Mouse (Mus musculus) heart, embryonic 13.5 days (tissue): ENCODE measurements around the gene Atxn1. TPM values are rescaled to one million over a fixed set of nuclear protein-coding genes. Genes with fewer than 3 reads are reported as not detected.

ENCODE experiments used
- ATAC-seq: fragments of 200-750 bp; cut with Nextera tagmentation; 2 replicates; pipeline ENCODE4 v1.8.0; 2017; ENCODE audit warnings: moderate TSS enrichment; ENCODE audit not compliant: insufficient number of reproducible peaks, low FRiP score, low TSS enrichment; ENCODE audit errors: extremely low read depth
- H3K27ac ChIP-seq: fragments of 300-500 bp; sonication (generic); replicated peaks from 2 replicates; pipeline ENCODE4 v1.5.1; 2015; ENCODE audit warnings: moderate library complexity, mild to moderate bottlenecking, inconsistent platforms
- H3K27me3 ChIP-seq: fragments of 300-500 bp; sonication (generic); replicated peaks from 2 replicates; pipeline ENCODE4 v1.6.1; 2015; ENCODE audit warnings: mild to moderate bottlenecking, inconsistent platforms
- H3K36me3 ChIP-seq: fragments of 300-500 bp; sonication (generic); 2 replicates; pipeline ENCODE4 v1.6.1; 2015; ENCODE audit warnings: mild to moderate bottlenecking, inconsistent platforms
- H3K4me1 ChIP-seq: fragments of 300-500 bp; sonication (generic); 2 replicates; pipeline ENCODE4 v1.6.1; 2015; ENCODE audit warnings: inconsistent platforms
- H3K4me2 ChIP-seq: fragments of 300-500 bp; sonication (generic); 2 replicates; pipeline ENCODE4 v1.6.1; 2015; ENCODE audit warnings: inconsistent platforms, mild to moderate bottlenecking, moderate library complexity
- H3K4me3 ChIP-seq: fragments of 300-500 bp; sonication (generic); 2 replicates; pipeline ENCODE4 v1.5.1; 2015; ENCODE audit warnings: moderate library complexity, mild to moderate bottlenecking, inconsistent platforms
- H3K9ac ChIP-seq: fragments of 300-500 bp; sonication (generic); 2 replicates; pipeline ENCODE4 v1.6.1; 2015; ENCODE audit warnings: inconsistent platforms, mild to moderate bottlenecking, moderate library complexity
- H3K9me3 ChIP-seq: fragments of 300-500 bp; sonication (generic); 2 replicates; pipeline ENCODE4 v1.6.1; 2016; ENCODE audit warnings: inconsistent platforms
- WGBS: fragments of 180-500 bp; shearing (Covaris S2); methylation state at CpG from one replicate; pipeline ENCODE4 v1.1.7; 2015; ENCODE audit warnings: mixed read lengths; 5-methylcytosine and 5-hydroxymethylcytosine counted together
- polyA plus RNA-seq: library from polyadenylated mRNA; unstranded; fragments of >200 nt; fragmentation: Nextera tagmentation; extraction: Ambion mirVana; gene quantifications from 2 replicates; pipeline ENCODE4 v1.2.1, GENCODE M21; 2015

Atxn1 gene
- polyA plus RNA-seq, 1 experiment from 2014 or later: 5.8 TPM

DNA sequence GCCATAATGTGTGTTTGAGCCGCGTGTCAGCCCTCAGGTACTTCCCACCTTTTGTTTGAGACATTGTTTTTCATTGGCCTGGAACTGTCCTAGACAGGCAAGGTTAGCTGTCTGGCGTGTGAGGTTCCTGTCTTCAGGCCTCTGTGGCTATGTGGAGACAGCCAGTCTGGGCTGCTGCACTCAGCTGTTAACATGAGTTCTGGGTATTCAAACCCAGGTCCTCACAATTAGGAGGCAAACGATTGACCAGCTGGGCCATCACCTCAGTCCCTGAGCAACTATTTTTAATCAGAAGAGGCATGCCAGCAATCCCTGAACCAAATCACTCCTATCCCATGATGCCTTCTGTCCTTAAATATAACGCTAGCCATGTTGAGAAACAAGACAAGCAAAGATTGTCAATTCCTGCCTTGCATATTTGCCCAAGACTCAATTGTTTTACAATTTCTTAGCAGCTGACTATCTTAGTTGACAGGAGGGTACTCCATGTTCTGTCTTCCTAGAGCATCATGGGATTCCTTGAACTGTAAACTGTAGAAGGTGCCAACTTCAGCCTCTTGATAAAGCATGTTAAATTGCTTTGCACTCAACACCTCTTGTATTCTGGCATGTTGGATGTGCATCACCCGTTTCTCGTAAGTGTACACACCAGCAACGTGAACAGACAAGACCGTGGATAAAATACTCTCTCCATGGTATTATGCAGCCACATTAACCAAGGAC, 428.9 kb downstream of the Atxn1 start:
- peaks cover 88% of the 10 kb centered on the region for H3K4me1 ChIP-seq
- ATAC-seq: no peak

DNA sequence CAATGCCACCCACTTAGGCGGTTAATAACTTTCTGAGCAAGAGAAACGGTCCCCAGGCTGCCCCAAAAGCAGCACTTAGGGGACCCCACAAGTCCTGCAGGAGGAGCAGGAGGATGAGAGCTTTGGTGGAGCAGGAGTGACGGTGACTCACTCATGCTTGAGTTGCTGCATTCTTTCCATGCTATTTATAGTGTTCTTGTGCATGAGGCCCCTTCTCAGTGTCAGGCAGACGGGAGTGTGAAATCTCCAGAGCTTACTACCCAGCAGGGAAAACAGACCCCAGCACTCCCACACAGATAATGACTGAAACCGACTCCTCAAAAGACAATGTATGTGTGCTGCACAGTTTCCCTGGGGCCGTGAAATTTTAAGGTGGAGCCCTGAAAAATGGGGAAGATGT, 434.1 kb downstream of the Atxn1 start:
- no peak overlapping the region for H3K4me3 ChIP-seq
- H3K36me3 ChIP-seq: peaks cover 39% of the 10 kb centered on the region
- H3K9me3 ChIP-seq: no peaks in the 10 kb centered on the region
- peak overlapping the region; percentile 71 for H3K9ac ChIP-seq
- WGBS: 16% methylated on average over 6 of the region's 6 CpGs
- ATAC-seq: 0 out of 2 replicates have a peak, but pooled peaks have one; percentile 64
- H3K4me2 ChIP-seq: peak overlapping the region; percentile 51
- H3K27me3 ChIP-seq: no peaks in the 10 kb centered on the region
- peak overlapping the region; percentile 98 for H3K27ac ChIP-seq
- peaks cover 93% of the 10 kb centered on the region for H3K4me1 ChIP-seq

More for the DNA sequence above, 428.9 kb downstream of the Atxn1 start:
- H3K9me3 ChIP-seq: no peaks in the 10 kb centered on the region
- no peak overlapping the region for H3K4me3 ChIP-seq
- H3K27me3 ChIP-seq: no peaks in the 10 kb centered on the region
- no peak overlapping the region for H3K4me2 ChIP-seq
- WGBS: 63% methylated on average over 9 of the region's 9 CpGs
- H3K27ac ChIP-seq: peak overlapping the region; percentile 91
- H3K9ac ChIP-seq: peak overlapping the region; percentile 53
- peaks cover 47% of the 10 kb centered on the region for H3K36me3 ChIP-seq

DNA sequence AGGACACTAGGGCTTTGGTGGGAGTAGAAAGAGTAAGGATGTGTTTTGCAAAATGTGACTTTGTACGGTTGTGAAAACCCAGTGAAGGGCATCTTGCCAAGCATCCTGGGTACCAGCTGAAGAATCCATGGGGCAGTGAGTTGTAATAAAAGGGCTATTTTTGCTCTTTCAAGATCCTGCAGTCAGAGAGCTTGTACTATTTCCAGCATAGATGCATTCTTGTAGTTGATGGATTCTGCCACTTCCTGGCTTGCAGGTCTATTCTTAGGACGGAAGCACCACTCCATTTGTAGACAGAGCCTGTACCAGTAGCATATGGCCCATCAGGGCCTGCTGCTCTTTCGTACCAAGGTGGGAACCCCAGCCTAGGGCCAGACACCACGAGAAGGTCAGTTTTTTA, 436.0 kb downstream of the Atxn1 start:
- peaks cover 48% of the 10 kb centered on the region for H3K36me3 ChIP-seq
- no peaks in the 10 kb centered on the region for H3K27me3 ChIP-seq
- H3K9ac ChIP-seq: 0 out of 2 replicates have a peak overlapping the region, but pooled peaks have one; percentile 51
- no peak overlapping the region for H3K4me3 ChIP-seq
- H3K4me2 ChIP-seq: peak overlapping the region; percentile 20; the same call in 1 of the 2 replicates
- peaks cover 89% of the 10 kb centered on the region for H3K4me1 ChIP-seq
- WGBS: 45% methylated on average over 4 of the region's 4 CpGs
- ATAC-seq: no peak
- no peaks in the 10 kb centered on the region for H3K9me3 ChIP-seq
- peak overlapping the region; percentile 98 for H3K27ac ChIP-seq

DNA sequence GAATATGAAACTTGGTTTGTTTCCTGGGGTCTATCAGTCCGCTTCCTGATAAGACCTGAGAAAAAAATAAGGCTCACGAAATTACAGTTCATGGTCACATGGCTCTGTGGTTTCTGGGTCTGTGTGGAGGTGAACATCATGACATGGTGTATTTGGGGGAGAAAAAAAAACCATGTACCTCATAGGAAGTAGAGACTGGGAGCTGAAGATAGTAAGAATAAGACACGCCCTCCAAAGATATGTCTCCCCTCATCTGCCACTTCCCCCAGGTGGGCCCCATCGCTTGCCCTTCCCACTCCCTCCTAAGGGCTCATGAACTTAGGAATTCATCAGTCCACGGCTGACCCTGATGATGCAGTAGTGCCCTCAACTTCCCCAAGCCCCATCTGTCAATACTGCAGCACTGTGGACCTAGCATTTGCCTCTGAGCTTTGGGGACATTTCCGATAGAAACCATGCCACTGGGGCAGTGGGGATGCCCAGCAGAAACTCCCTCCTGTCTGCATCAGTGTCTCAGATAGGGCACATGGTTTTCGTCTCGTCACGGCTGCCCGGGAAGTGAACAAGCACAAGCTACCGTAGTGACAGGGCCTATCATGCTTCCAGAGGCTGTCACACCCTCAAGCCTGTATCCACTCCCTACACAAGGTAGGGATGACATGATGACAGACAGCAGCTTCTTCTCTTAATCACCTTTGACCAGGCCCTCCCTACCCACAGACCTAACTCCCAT, 437.4 kb downstream of the Atxn1 start:
- ATAC-seq: 0 out of 2 replicates have a peak, but pooled peaks have one; percentile 15
- 36% methylated on average over 11 of the region's 11 CpGs for WGBS
- Histone ChIP-seq H3K36me3 (peaks cover 50% of the 10 kb centered on the region), H3K4me3 (no peak overlapping the region), H3K9me3 (no peaks in the 10 kb centered on the region), H3K27me3 (no peaks in the 10 kb centered on the region), H3K27ac (peak overlapping the region; percentile 98), H3K9ac (peak overlapping the region; percentile 20; the same call in 1 of the 2 replicates), H3K4me2 (peak overlapping the region; percentile 31), H3K4me1 (peaks cover 80% of the 10 kb centered on the region)

DNA sequence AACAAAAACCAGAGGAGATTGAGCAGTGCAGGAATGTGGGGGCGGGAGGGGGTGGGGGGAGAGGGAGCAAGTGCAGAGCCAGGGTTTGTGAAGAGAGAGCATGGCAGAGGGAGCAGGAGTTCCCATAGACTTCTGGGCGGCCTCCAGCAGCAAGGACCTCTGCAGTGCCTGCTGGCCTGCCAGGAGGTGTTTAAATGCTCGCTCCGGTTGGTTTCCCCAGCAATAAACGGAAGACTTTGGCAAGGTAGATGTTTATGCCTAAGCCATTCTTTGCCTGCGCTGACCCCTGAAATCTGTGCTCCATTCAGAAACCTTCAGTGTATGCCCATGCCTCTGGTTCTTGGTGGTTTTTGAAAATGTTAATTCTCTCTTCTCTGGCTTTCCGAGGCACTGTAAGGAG, 438.6 kb downstream of the Atxn1 start:
- H3K4me1 ChIP-seq: peaks cover 69% of the 10 kb centered on the region
- H3K4me2 ChIP-seq: no peak overlapping the region
- H3K27ac ChIP-seq: peak overlapping the region; percentile 98
- H3K4me3 ChIP-seq: no peak overlapping the region
- H3K27me3 ChIP-seq: no peaks in the 10 kb centered on the region
- peaks cover 56% of the 10 kb centered on the region for H3K36me3 ChIP-seq
- peak overlapping the region; percentile 20 for H3K9ac ChIP-seq
- WGBS: 70% methylated on average over 7 of the region's 7 CpGs
- no peaks in the 10 kb centered on the region for H3K9me3 ChIP-seq
- ATAC-seq: no peak

DNA sequence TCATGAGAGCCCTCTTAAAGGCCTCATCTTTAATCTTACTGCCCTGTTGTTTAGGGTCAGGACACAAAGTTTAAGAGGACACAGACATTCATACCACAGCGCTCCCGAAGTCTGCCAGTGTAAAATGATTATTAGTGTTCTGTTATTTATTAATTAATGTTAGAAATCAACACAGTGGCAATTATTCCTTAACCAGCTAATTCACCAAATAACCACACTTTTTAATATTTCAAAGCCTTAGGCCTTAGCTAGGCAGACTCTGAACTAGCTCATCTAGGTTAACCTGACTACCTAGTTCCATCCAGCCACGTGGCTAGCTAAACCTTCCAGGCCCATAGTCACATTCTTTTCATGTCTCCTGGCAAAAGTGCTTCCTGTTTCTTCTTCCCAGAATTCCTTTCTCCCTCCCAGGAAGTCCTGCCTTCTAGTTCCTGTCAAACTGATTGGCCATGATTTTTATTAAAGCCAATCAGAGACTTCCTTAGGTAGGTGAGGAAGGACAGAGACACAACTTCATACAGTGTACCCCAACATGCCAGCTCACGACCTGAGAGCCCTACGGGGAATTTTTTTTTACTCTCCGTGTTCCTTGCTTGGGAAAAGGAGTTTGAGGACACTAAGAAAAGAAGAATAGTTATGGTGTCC, 439.9 kb downstream of the Atxn1 start:
- Histone ChIP-seq H3K9me3 (no peaks in the 10 kb centered on the region), H3K4me1 (peaks cover 57% of the 10 kb centered on the region), H3K4me3 (no peak overlapping the region), H3K36me3 (peaks cover 68% of the 10 kb centered on the region), H3K4me2 (no peak overlapping the region), H3K9ac (no peak overlapping the region), H3K27me3 (no peaks in the 10 kb centered on the region), H3K27ac (no peak overlapping the region)
- ATAC-seq: no peak
- 91% methylated on average over 6 of the region's 6 CpGs for WGBS

DNA sequence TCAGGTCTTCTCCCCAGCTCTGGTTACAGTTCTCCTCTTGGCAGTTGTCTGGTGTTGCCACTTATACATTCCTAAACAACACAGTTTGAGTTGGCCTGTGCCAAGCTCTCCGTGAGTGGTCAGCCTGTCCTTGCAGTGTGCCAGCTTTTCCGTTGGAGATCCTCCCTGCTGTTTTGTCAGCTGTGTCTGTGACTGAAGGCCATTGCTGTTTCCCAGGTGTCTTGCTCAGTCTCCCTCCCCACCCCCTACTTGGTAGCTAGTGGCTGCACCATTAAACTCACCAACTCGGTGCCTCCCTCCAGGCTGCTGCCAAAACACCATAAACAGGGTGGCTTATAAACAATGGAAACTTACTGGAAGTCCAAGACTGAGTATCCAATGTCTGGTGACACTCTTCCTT, 440.5 kb downstream of the Atxn1 start:
- H3K9me3 ChIP-seq: no peaks in the 10 kb centered on the region
- H3K27ac ChIP-seq: no peak overlapping the region
- WGBS: 67% methylated on average over 3 of the region's 3 CpGs

DNA sequence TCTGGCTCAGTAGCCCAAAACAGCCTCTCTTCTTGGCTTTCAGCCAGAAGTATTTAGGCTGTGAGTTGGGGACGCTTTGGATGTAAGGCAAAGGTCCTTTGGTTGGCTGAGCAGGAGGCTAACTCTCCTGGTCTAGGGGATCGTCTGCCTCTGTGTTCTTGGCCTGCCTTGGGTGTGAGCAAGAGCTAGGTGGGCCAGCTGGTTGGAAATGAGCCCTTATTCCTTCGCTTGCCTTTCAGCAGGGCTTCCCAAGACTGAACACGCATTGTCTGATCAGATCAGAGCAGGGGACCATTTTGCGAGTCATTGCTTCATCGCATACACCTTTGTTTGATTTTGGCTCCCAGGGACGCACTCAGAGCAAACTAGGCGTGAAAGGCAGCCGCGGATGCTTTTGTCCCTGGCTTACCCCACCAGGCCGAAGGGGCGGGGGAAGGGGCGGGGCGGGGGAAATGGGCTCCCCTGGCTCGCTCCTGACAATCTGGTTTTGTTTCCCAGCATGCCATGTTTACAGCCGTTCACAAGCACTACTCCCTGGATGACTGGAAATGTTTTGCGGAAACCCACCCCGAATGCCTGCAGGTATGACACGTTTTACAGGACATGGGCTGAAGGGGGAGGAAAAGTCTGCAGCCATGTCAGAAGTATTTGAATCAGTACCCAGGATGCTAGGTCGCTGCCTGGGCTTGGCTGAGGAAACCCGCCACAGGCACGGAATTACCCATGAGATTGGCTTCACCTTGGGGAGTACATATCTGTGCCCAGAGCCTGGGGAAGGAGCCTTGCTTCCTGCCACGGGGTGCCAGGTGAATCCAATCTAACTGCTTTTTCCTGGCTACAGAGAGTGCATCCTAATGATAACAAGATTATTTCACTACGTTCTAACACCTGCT, 448.1 kb downstream of the Atxn1 start:
- Histone ChIP-seq H3K4me2 (peak overlapping the region; percentile 60), H3K4me1 (peaks cover 58% of the 10 kb centered on the region), H3K27me3 (no peaks in the 10 kb centered on the region), H3K4me3 (peak overlapping the region; percentile 30), H3K9ac (peak overlapping the region; percentile 56), H3K36me3 (peaks cover 62% of the 10 kb centered on the region), H3K9me3 (no peaks in the 10 kb centered on the region), H3K27ac (peak overlapping the region; percentile 70)
- WGBS: 13% methylated on average over 24 of the region's 24 CpGs
- no peak for ATAC-seq

More for the DNA sequence above, 440.5 kb downstream of the Atxn1 start:
- H3K27me3 ChIP-seq: no peaks in the 10 kb centered on the region
- no peak for ATAC-seq
- no peak overlapping the region for H3K9ac ChIP-seq
- H3K4me2 ChIP-seq: no peak overlapping the region
- peaks cover 68% of the 10 kb centered on the region for H3K36me3 ChIP-seq
- H3K4me3 ChIP-seq: no peak overlapping the region
- H3K4me1 ChIP-seq: peaks cover 51% of the 10 kb centered on the region

DNA sequence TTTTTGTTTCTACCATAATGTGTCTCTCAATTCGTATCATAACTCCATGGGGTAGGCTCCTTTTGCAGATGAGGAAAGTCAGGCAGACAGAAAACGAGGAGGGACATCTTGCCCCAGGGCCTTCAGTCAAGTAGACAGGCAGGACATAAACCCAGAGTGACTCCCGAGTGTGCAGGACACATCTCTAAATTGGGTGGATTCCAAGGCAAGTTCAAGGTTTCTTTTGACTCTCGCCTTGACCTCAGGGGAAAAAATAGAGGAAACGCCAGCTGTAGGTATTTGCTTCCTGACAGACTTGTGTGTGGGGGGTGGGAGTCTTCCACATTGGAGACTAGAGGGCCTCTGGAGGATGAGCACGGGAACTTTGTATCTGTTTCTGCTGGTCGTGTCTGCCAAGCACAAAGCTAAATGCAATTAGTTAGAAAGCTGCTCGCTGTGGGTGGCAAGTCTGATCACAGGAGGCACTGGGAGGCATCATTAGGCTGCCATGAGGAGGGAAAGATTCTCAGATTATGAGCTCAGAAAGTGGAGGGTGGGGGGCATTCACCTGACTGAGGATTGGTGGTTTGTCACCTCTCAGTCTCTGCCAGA, 449.9 kb downstream of the Atxn1 start:
- Histone ChIP-seq H3K27me3 (no peaks in the 10 kb centered on the region), H3K27ac (no peak overlapping the region; the same call in 1 of the 2 replicates), H3K9me3 (no peaks in the 10 kb centered on the region), H3K4me1 (peaks cover 76% of the 10 kb centered on the region), H3K4me2 (no peak overlapping the region; the same call in 1 of the 2 replicates), H3K4me3 (no peak overlapping the region), H3K36me3 (peaks cover 43% of the 10 kb centered on the region), H3K9ac (0 out of 2 replicates have a peak overlapping the region, but pooled peaks have one; percentile 58)
- 47% methylated on average over 8 of the region's 8 CpGs for WGBS
- no peak for ATAC-seq

DNA sequence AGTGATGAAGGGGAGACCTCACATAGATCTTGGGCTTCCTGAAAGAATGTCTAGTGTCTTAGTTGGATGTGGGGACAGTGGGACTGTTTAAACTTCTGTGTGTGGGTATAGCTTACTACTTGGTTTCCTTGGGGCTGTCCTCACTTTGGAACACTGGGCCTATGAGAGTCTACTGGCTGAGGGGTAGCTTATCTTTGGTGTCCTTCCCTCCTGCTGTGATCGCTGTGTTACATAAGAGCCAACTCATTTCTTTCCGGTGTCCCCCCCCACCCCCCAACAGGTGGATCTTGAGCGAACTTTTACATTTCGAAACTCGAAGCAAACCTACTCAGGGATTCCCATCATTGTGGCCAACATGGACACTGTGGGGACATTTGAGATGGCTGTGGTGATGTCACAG, 450.7 kb downstream of the Atxn1 start:
- Histone ChIP-seq H3K4me1 (peaks cover 84% of the 10 kb centered on the region), H3K4me3 (no peak overlapping the region), H3K27me3 (no peaks in the 10 kb centered on the region), H3K27ac (peak overlapping the region; percentile 68; the same call in 1 of the 2 replicates), H3K4me2 (peak overlapping the region; percentile 30), H3K9me3 (no peaks in the 10 kb centered on the region), H3K9ac (peak overlapping the region; percentile 29; the same call in 1 of the 2 replicates), H3K36me3 (peaks cover 35% of the 10 kb centered on the region)
- no peak for ATAC-seq
- 76% methylated on average over 5 of the region's 5 CpGs for WGBS
